Mouse (Mus musculus) brown adipose tissue, adult 24 weeks (tissue): Measurements from ENCODE around the gene Adar. TPM values are rescaled to one million over a fixed set of nuclear protein-coding genes. Genes with fewer than 3 reads are reported as not detected.
"Not testable (repeated sequence)": the region's sequence is repeated elsewhere in the genome, so short reads cannot be mapped to it uniquely, and the experiment has no call there.

Experiments
- H3K27ac ChIP-seq: fragments of 200-500 bp; replicated peaks from 2 replicates; pipeline ENCODE4 v1.5.1; 2012; ENCODE audit warnings: low read depth, mild to moderate bottlenecking, low read length
- H3K4me1 ChIP-seq: fragments of 200-500 bp; 2 replicates; pipeline ENCODE4 v1.6.1; 2012; ENCODE audit warnings: low read length, mixed read lengths; ENCODE audit not compliant: control insufficient read depth, insufficient read depth, insufficient read length
- H3K4me3 ChIP-seq: fragments of 200-500 bp; 2 replicates; pipeline ENCODE4 v1.5.1; 2012; ENCODE audit warnings: low read depth, mild to moderate bottlenecking, low read length, moderate library complexity; ENCODE audit not compliant: insufficient read depth
- polyA plus RNA-seq: library from polyadenylated mRNA; stranded (reverse); fragments of >200 nt; gene quantifications from 2 replicates; pipeline ENCODE4 v1.2.4, GENCODE M21; 2012; ENCODE audit not compliant: missing spikeins, insufficient read depth, insufficient read length

Gene Adar
- polyA plus RNA-seq, 1 experiment: 2.4 TPM

GRCm38 (mm10) chr3:89799476-89799875 is 84.7 kb downstream of the Adar start:
- peaks cover 2% of the 10 kb centered on the region; the same call in 1 of the 2 replicates for H3K4me1 ChIP-seq
- H3K27ac ChIP-seq: no peak overlapping the region
- H3K4me3 ChIP-seq: no peak overlapping the region

- not testable (repeated sequence) for H3K4me1 ChIP-seq, H3K27ac ChIP-seq, H3K4me3 ChIP-seq
Observed at GRCm38 (mm10) chr3:89800078-89800477, 85.3 kb downstream of the Adar start.

DNA sequence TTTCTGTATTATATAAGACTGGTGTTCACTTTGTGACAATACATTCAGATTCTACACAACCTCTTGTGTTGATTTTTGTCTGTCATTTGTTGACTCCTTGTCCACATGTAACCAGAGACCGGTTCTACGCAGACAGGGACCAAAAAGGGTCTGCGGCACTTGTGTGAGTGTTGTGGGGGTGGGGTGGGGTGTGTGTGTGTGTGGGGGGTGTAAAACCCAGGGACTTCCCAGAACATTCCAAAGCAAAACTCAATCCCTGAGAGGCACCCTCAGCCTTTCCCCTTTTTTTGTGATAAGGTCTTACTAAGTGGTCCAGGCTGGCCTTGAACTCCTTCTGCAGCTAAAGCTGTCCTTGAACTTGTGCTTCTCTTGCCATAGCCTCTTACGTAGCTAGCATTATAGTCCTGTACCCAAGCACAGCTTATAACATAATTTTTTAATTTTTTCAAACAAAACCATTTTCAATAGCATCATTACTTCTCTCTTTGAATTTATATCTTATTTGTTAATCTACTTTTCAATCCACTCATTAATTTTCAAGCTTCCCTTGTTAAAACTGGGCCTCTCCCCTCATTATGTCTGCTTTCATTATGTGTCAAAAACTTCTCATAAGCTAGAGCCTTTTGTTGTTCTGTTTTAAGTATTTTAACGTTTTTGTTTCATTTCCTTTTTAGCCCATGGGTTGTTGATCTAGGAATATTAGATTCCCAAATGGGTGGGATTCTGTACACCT is 86.1 kb downstream of the Adar start:
- peak overlapping the region; percentile 63 for H3K27ac ChIP-seq
- H3K4me1 ChIP-seq: 0 out of 2 replicates have a peak, but pooled peaks cover 2% of the 10 kb centered on the region
- no peak overlapping the region for H3K4me3 ChIP-seq

GRCm38 (mm10) chr3:89801507-89801847 is 86.7 kb downstream of the Adar start:
- Histone ChIP-seq H3K27ac (peak overlapping the region; percentile 31; the same call in 1 of the 2 replicates), H3K4me1 (0 out of 2 replicates have a peak, but pooled peaks cover 2% of the 10 kb centered on the region), H3K4me3 (no peak overlapping the region)

DNA sequence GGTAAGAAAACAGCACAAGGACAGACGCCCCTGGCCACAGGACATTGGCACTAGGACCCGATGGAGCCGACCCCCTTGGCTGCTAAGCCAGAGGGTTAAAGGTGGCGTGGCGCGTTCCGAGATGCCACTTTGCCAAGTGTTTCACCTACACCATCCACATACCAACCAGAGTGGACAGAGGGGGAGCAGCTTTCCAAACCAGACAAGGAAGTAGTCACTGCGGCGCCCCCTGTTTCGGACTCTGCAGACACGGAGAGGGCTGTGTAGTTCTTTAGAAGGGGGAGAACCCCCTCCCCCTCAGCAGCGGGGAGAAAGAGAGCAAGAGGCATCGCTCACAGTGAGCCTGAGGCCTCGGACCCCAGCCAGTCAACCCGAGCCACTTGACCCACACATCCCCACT is 88.1 kb downstream of the Adar start:
- Histone ChIP-seq H3K4me1 (0 out of 2 replicates have a peak, but pooled peaks cover 2% of the 10 kb centered on the region), H3K27ac (no peak overlapping the region), H3K4me3 (no peak overlapping the region)

Other genes with a start within 250 kb of the Adar start
- 0.28 and 0.29 TPM in 2 replicates for gene Kcnn3, start 194.9 kb upstream of the Adar start, polyA plus RNA-seq
- gene Chrnb2, start 49.6 kb downstream of the Adar start, polyA plus RNA-seq: 0.54 and 1.3 TPM in 2 replicates
- gene Ube2q1, start 58.6 kb downstream of the Adar start, polyA plus RNA-seq: 31.9 and 44.5 TPM in 2 replicates
- 2.4 and 4.0 TPM in 2 replicates for gene She, start 116.3 kb downstream of the Adar start, polyA plus RNA-seq
- 3.6 and 5.4 TPM in 2 replicates for gene Il6ra, start 198.2 kb downstream of the Adar start, polyA plus RNA-seq
- 8.4 and 10.2 TPM in 2 replicates for gene Atp8b2, start 248.5 kb downstream of the Adar start, polyA plus RNA-seq